Mouse (Mus musculus): ENCODE measurements around the gene Cpt1b.
A peak's percentile ranks its signal among the peaks of the same experiment; 100 is the strongest.

The Cpt1b gene

DNA sequence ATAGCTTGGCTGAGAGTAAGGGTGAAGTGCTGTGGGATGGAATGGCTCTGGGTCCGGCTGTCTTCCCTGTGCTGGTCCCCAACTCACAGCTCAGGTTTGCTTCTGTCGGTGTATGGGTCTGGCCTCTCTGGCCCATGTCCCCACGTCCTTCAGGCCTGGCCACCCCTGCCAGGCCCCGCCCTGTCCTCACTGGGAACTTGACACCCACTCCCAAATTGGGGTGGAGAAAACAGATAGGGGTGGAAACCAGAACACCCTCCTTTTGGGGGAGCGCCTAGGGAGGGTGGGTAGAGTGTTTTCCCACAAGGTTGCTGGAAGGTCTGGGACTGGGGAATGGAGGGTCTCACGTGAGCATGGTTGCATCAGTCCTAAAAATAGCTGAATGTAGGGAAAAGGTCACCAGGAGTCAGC, at the start of gene Cpt1b:
Gene Cpt1b (minus strand): TSS at position 153 of the 411 bp plus-strand sequence.
- peak in 1 of 2 experiments; percentile 15 for DNase-seq (ENCODE audit: low spot score in 2 of 2)

DNA sequence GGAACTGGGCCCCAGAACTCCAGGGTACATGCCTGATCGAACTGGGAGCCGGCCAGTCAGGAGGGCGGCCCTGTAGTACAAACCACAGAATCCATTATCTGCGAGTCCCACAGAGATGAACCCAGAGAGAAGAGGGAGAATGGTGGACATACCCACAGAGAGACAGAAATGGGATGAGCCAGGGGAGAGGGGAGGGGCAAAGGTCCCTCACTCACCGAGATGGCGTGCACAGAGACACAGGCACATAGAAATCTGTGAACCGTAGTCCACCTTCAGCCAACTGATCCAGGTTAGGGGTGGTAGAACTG, 49.6 kb upstream of the Cpt1b start:
- no peak for DNase-seq (ENCODE audit: low spot score in 2 of 2)

DNA sequence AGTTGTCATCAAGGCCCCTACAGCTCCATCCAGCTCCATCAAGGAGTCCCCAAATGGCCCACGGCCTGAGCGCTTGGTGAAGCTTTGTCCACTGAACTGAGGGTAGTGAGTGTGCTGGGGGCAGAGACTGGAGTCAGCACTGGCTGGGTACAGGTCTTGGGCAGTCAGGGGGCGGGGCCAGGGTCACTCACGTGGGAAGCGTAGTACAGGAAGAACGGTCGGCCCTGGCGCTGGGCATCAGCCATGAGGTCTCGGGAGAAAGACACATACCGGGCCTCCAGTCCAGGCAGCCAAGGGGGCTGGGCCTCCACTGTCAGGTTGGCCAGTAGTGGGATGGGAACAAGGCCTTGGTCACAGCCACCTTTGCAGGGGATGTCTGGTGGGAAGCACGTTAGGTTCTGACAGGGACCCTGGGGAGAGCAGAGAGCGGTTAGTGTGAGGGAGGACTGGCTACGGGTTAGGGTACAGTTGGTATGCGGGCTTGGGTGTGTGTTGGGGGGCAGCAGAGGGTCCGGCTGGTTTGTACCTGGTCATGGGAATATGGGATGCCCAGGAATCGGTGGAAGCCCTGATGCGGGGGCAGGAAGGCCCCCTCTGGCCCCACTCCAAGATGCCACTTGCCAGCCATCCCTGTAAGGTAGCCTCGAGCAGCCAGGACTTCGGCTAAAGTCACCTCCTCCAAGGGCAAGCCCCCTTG, 49.1 kb upstream of the Cpt1b start:
- DNase-seq (ENCODE audit: low spot score in 2 of 2), result no peak

GRCm38 (mm10) chr15:89473921-89474320, 48.3 kb upstream of the Cpt1b start:
- no peak for DNase-seq (ENCODE audit: low spot score in 2 of 2)

DNA sequence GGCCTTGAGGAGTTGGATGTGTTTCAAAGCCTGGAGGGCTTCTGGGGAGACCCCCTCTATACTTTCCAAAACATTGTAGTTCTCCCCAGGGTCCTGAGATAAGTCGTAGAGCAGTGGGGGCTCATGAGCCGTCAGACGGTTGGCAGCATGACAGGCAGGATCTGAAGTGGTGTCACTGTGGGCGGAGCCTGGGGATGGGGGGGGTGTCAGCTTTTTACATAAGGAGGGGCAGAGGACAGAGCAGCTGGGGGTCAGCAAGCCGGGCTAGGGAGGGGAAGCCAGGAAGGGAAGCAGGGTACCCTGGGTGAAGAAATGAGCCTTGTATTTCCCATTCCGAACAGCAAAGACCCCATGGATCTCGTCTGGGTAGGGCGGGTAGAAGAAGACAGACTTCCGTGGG, 47.7 kb upstream of the Cpt1b start:
- DNase-seq (ENCODE audit: low spot score in 2 of 2), result no peak

DNA sequence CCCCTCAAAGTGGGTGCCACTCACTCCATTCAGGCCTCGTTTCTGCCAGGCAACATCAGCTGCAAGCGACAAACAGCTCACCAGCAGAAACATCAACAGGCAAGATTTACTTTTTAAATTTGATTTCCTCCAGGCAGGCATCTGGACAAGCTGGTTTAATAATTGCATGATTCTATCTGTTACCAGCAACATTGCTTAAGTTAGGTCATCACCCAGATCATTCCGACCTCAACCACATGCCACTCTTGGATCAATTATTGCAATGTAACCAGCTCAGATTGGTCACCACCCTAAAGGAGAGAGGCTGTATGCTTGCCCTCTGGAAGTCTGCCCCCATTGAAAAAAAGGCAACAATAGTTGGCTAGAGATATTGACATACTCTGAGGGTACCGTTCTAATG, 45.8 kb upstream of the Cpt1b start:
- DNase-seq (ENCODE audit: low spot score in 2 of 2), result no peak

DNA sequence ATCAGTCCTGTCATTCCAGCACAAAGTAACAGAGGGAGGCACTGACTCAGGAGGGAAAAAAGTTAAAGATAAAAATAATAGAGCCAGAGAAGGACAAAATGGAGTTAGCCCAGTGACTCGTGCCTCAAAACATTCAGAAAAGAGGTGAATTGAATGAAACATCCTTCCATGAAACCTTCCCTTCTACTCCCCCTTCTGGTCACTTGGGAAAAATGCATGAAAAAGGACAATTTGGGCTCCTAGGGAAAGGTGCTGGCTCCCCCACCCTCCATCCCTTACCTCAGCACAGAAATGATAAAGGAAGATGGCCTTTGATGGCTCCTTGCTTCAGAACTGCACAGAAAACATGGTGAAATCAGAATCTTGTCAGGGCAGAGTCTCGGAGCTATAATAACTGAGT, 42.9 kb upstream of the Cpt1b start:
- DNase-seq (ENCODE audit: low spot score in 2 of 2), result no peak

- no peak for DNase-seq (ENCODE audit: low spot score in 2 of 2)
Measured at GRCm38 (mm10) chr15:89465052-89465451, 39.4 kb upstream of the Cpt1b start.

- no peak for DNase-seq (ENCODE audit: low spot score in 2 of 2)
Measured at GRCm38 (mm10) chr15:89463334-89464235, 37.9 kb upstream of the Cpt1b start.

DNA sequence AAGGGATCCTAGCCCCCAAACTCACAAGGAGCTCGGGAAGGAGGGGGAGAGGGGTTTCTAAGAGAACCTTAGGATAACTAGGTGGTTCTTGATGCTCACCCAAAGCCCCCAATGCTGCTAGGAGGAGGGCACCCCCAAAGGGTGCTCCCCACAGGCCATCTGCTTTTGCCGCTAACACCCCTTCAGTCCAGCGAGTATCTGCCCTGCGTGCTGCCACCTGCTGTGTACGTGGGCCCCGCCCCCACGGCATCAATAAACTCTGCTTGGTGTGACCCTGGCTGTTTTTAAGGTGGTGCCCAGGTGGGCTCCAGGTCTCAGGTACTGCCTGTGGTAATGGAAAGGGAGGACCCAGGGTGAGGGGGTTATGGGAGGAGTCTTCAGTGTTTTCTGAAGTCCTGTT, 36.5 kb upstream of the Cpt1b start:
- no peak for DNase-seq (ENCODE audit: low spot score in 2 of 2)

GRCm38 (mm10) chr15:89461321-89461720, 35.7 kb upstream of the Cpt1b start:
- no peak for DNase-seq (ENCODE audit: low spot score in 2 of 2)

GRCm38 (mm10) chr15:89460298-89460697, 34.6 kb upstream of the Cpt1b start:
- DNase-seq (ENCODE audit: low spot score in 2 of 2), result no peak

- no peak for DNase-seq (ENCODE audit: low spot score in 2 of 2)
Measured at GRCm38 (mm10) chr15:89459821-89460220, 34.2 kb upstream of the Cpt1b start.

- no peak for DNase-seq (ENCODE audit: low spot score in 2 of 2)
Measured at GRCm38 (mm10) chr15:89458942-89459341, 33.3 kb upstream of the Cpt1b start.

GRCm38 (mm10) chr15:89455642-89456041, 30.0 kb upstream of the Cpt1b start:
- no peak for DNase-seq (ENCODE audit: low spot score in 2 of 2)

GRCm38 (mm10) chr15:89454857-89455256, 29.2 kb upstream of the Cpt1b start:
- DNase-seq (ENCODE audit: low spot score in 2 of 2), result no peak

DNA sequence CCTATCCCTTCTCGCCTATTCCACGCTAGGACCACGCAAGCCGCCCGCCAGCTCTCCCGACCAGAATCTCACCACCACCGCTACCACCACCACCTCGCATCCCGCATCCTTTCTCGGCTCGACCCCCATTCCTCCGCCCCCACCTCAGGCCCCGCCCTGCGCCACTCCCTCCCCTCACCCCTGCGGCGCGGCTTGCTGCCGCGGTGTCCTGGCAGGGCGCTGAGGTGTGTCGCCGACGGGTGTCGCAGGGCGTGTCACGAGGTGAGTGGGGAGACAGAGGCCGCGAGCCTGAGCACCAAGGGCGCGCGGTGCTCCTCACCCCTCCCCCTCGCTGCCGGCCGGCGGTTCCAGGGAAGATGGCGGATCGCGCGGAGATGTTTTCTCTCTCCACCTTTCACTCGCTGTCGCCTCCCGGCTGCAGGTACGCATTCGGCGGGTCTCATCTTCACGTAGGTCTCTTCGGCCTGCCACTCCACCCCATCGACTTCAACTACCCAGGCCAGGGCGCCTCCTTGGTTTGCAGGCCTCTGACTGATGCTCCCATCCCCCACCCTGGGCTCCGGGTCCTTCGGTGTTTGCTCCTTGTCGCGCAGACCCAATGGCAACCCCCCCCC, 28.3 kb upstream of the Cpt1b start, which contains the start of gene Mapk8ip2:
Gene Mapk8ip2 (plus strand): TSS at position 49 of the 614 bp plus-strand sequence.
- no peak for DNase-seq (ENCODE audit: low spot score in 2 of 2)

GRCm38 (mm10) chr15:89452906-89453864, 27.5 kb upstream of the Cpt1b start:
- peak; percentile 45 to 58 for DNase-seq (ENCODE audit: low spot score in 2 of 2)

DNA sequence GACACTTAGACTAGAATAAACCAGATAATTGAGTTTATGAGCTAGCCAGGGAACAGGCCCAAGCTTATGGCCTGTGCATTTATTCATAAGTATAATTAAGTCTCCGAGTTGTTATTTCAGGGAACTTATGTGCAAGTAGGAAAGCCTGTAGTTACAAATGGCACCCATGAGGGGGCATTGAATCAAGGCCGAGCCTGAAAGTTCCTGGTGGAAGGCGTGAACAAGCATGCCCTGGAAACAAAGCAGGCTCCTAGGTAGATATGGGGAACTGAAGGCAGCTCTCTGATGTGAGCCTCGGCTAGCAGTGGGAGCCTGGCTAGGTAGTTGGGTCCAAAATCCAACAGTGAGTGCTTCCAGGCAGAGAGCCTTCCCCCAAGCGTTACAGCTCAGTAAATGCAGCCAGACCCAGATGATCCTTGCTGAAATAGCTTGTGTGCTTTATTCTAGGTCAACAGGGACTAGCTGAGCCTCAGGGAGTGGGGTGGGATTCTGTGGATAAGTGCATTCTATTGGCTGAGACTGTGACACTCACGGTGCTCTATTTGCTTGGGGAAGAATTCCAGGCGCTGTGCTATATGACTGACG, 16.9 kb upstream of the Cpt1b start:
- DNase-seq (ENCODE audit: low spot score in 2 of 2), result no peak

DNA sequence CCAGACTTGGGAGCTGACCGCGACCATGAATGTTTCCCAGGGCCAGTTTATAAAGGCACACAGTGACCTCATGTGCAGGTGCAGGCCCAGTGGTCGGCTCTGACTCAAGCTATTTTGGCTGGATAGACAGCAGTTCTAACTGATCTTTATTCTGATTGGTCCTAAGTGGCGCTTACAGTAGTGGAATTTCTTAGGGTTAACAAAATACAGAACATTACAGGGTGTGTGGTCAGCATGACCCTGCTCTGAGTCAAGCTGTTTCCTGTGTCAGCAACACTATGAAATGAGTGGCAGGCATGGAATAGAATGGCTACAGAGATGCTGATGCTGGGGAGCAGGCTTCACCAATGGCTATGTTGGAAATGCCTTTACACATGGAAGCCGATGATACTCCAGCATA, 10.2 kb upstream of the Cpt1b start:
- no peak for DNase-seq (ENCODE audit: low spot score in 2 of 2)

DNA sequence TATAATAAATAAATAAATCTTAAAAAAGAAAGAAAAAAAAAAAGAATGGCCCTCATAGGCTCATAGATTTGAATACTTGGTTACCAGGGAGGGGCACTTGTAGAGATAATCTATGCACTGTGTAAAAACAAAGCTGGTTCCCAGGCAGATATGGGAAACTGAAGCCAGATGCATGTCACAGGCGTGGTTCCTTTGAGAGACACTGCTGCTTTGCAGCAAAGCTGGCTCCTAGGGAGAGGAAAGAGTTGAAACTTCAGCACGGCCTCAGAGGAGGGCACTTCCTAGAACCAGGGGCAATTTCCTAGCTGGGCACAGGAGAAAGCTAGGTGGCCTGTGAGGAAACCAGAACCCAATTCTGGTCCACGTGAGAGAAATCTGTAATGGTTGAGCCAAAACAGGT, 8.5 kb upstream of the Cpt1b start:
- no peak for DNase-seq (ENCODE audit: low spot score in 2 of 2)
